Mouse (Mus musculus) hindbrain, embryonic 16.5 days (tissue): ENCODE results near the gene Nacc2. TPM values are rescaled to one million over a fixed set of nuclear protein-coding genes. Genes with fewer than 3 reads are reported as not detected.

Source experiments
- ATAC-seq: fragments of 200-750 bp; cut with Nextera tagmentation; 2 replicates; pipeline ENCODE4 v1.8.0; 2017; ENCODE audit warnings: moderate TSS enrichment, moderate library complexity
- H3K27ac ChIP-seq: fragments of 300-500 bp; sonication (generic); 2 replicates; pipeline ENCODE4 v1.5.1; 2014; ENCODE audit warnings: low read depth, mild to moderate bottlenecking, control low read depth, low read length, moderate library complexity
- H3K27me3 ChIP-seq: fragments of 300-500 bp; sonication (generic); replicated peaks from 2 replicates; pipeline ENCODE4 v1.6.1; 2014; ENCODE audit warnings: low read length; ENCODE audit not compliant: control insufficient read depth, insufficient read depth
- H3K36me3 ChIP-seq: fragments of 300-500 bp; sonication (generic); 2 replicates; pipeline ENCODE4 v1.6.1; 2014; ENCODE audit warnings: mild to moderate bottlenecking, low read length, moderate library complexity, mixed read lengths; ENCODE audit not compliant: control insufficient read depth, insufficient read depth
- H3K4me1 ChIP-seq: fragments of 300-500 bp; sonication (generic); 2 replicates; pipeline ENCODE4 v1.6.1; 2014; ENCODE audit warnings: low read depth, low read length; ENCODE audit not compliant: control insufficient read depth, insufficient read depth
- H3K4me2 ChIP-seq: fragments of 300-500 bp; sonication (generic); 2 replicates; pipeline ENCODE4 v1.6.1; 2014; ENCODE audit warnings: mild to moderate bottlenecking, low read length, control low read depth, moderate library complexity
- H3K4me3 ChIP-seq: fragments of 300-500 bp; sonication (generic); 2 replicates; pipeline ENCODE4 v1.5.1; 2014; ENCODE audit warnings: mild to moderate bottlenecking, low read length, control low read depth, moderate library complexity
- H3K9ac ChIP-seq: fragments of 300-500 bp; sonication (generic); 2 replicates; pipeline ENCODE4 v1.6.1; 2014; ENCODE audit warnings: low read depth, mild to moderate bottlenecking, control low read depth, low read length, moderate library complexity
- H3K9me3 ChIP-seq: fragments of 300-500 bp; sonication (generic); 2 replicates; pipeline ENCODE4 v1.6.1; 2014; ENCODE audit warnings: mild to moderate bottlenecking, low read length, moderate library complexity; ENCODE audit not compliant: control insufficient read depth
- WGBS: fragments of 180-500 bp; shearing (Covaris S2); extraction: QIAGEN DNeasy Blood & Tissue Kit; methylation state at CpG from one replicate; pipeline ENCODE4 v1.1.7; 2014; 5-methylcytosine and 5-hydroxymethylcytosine counted together
- polyA plus RNA-seq: library from polyadenylated mRNA; unstranded; fragments of >200 nt; fragmentation: Nextera tagmentation; extraction: Ambion mirVana; gene quantifications from 2 replicates; pipeline ENCODE4 v1.2.1, GENCODE M21; 2015

Gene Nacc2
- polyA plus RNA-seq, 1 experiment from 2014 or later, result 24.5 TPM

DNA sequence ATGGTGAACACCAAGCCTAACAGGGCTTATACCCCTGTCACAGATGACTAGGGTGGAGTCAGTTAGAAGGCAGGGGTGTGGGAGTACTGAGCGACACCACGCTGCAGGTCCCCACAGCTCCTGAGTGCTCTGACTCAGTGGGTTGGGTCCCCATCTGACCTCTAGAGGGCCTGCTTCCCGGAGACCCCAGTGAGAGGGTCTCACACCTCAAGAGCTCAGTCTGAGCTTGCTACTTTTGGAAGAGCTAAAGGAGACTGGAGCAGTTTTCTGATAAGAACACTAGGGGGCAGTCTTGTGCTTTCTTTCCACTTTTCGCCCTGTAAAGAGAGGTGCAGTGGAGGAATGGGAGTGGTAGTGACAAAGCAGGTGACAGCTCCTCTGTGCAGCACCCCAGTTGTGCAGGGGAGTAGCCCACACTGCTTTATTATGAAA is 30.9 kb upstream of the Nacc2 start:
- Histone ChIP-seq H3K4me2 (no peak overlapping the region), H3K36me3 (no peaks in the 10 kb centered on the region), H3K27me3 (no peaks in the 10 kb centered on the region), H3K4me1 (peaks cover 22% of the 10 kb centered on the region), H3K9me3 (no peaks in the 10 kb centered on the region), H3K27ac (no peak overlapping the region), H3K4me3 (no peak overlapping the region), H3K9ac (no peak overlapping the region)
- ATAC-seq, result peak; percentile 78
- 5% methylated on average over 4 of the region's 4 CpGs for WGBS

GRCm38 (mm10) chr2:26153295-26153694 is 30.3 kb upstream of the Nacc2 start:
- Histone ChIP-seq H3K36me3 (no peaks in the 10 kb centered on the region), H3K27me3 (no peaks in the 10 kb centered on the region), H3K9me3 (no peaks in the 10 kb centered on the region), H3K27ac (no peak overlapping the region), H3K9ac (no peak overlapping the region), H3K4me3 (no peak overlapping the region), H3K4me2 (no peak overlapping the region), H3K4me1 (peaks cover 22% of the 10 kb centered on the region)
- ATAC-seq, result no peak
- WGBS, result 41% methylated on average over 4 of the region's 4 CpGs

GRCm38 (mm10) chr2:26147706-26148370 is 24.8 kb upstream of the Nacc2 start:
- ATAC-seq, result no peak
- no peaks in the 10 kb centered on the region for H3K36me3 ChIP-seq
- no peak overlapping the region for H3K27ac ChIP-seq
- H3K4me3 ChIP-seq, result no peak overlapping the region
- H3K4me1 ChIP-seq, result no peaks in the 10 kb centered on the region
- no peaks in the 10 kb centered on the region for H3K27me3 ChIP-seq
- H3K4me2 ChIP-seq, result no peak overlapping the region
- H3K9me3 ChIP-seq, result no peaks in the 10 kb centered on the region
- WGBS, result 43% methylated on average over 7 of the region's 7 CpGs
- no peak overlapping the region for H3K9ac ChIP-seq

DNA sequence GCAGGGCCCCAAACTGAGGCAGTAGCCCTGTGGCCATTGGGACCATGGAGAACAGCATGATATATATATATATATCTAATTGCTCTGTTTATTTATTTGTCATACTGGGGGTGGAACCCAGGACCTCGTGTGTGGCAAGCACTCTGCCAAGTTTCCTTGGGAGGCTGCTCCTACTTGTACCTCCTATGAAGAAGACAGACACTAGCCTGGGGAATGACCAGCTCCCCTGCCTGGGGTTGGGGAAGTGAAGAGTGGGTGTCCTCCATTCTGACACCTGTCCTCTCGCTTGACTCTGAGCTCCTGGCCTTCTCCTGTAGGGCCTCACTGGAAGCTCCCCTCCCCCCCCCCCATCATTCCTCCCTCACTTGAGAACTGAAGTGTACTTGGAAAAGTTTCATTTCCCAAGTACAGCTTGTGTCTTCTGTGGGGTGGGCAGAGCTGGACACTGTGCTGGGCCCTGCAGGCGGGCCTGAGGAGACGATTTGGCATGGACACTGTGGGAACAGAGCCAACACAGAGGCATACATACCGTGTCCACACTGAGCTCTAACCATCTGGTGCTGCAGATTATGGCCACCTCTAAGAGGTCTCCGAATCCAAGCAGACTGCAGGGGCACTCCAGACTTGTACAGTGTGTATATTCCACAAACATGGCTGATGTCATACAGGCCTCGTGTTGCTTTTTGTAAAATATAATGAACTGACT is 23.5 kb upstream of the Nacc2 start:
- no peak overlapping the region for H3K4me3 ChIP-seq
- no peak overlapping the region for H3K4me2 ChIP-seq
- H3K9me3 ChIP-seq, result no peaks in the 10 kb centered on the region
- no peaks in the 10 kb centered on the region for H3K36me3 ChIP-seq
- ATAC-seq, result peak; percentile 70
- H3K9ac ChIP-seq, result no peak overlapping the region
- H3K27ac ChIP-seq, result no peak overlapping the region
- H3K4me1 ChIP-seq, result no peaks in the 10 kb centered on the region; the same call in 1 of the 2 replicates
- no peaks in the 10 kb centered on the region for H3K27me3 ChIP-seq
- 49% methylated on average over 7 of the region's 7 CpGs for WGBS

DNA sequence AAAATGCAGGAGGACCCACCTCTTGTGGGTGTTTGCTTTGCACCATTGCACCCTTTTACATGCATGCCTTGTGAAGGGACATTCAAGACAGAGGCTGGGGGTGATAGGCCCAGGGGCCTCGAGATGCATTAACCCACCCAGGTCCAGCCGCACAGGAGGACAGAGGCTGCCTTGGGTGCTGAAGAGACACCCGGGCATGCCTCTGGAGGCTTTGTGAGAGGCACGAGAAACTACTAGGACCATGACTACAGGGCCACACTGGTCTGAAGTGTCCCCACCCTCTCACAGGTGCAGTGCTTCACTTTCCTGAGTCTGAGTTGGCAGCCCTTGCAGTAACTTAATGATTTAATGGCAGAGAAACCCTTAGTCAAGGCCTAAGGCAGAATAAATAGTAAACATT is 22.1 kb upstream of the Nacc2 start:
- no peak overlapping the region for H3K4me2 ChIP-seq
- H3K27ac ChIP-seq, result no peak overlapping the region
- H3K4me1 ChIP-seq, result peaks cover 5% of the 10 kb centered on the region
- no peak overlapping the region for H3K9ac ChIP-seq
- no peak for ATAC-seq
- no peak overlapping the region for H3K4me3 ChIP-seq
- 86% methylated on average over 4 of the region's 4 CpGs for WGBS
- no peaks in the 10 kb centered on the region for H3K27me3 ChIP-seq
- H3K36me3 ChIP-seq, result no peaks in the 10 kb centered on the region
- H3K9me3 ChIP-seq, result no peaks in the 10 kb centered on the region

GRCm38 (mm10) chr2:26144331-26144730 is 21.3 kb upstream of the Nacc2 start:
- Histone ChIP-seq H3K9ac (no peak overlapping the region), H3K4me1 (peaks cover 6% of the 10 kb centered on the region), H3K4me2 (no peak overlapping the region), H3K27ac (no peak overlapping the region), H3K27me3 (no peaks in the 10 kb centered on the region), H3K9me3 (no peaks in the 10 kb centered on the region), H3K4me3 (no peak overlapping the region), H3K36me3 (no peaks in the 10 kb centered on the region)
- WGBS, result 77% methylated on average over 4 of the region's 4 CpGs
- ATAC-seq, result no peak

GRCm38 (mm10) chr2:26143556-26143955 is 20.5 kb upstream of the Nacc2 start:
- H3K36me3 ChIP-seq, result no peaks in the 10 kb centered on the region
- no peaks in the 10 kb centered on the region for H3K9me3 ChIP-seq
- no peak overlapping the region for H3K27ac ChIP-seq
- H3K9ac ChIP-seq, result no peak overlapping the region
- ATAC-seq, result no peak
- no peak overlapping the region for H3K4me3 ChIP-seq
- H3K27me3 ChIP-seq, result no peaks in the 10 kb centered on the region
- 67% methylated on average over 2 of the region's 2 CpGs for WGBS
- H3K4me2 ChIP-seq, result no peak overlapping the region
- peaks cover 12% of the 10 kb centered on the region for H3K4me1 ChIP-seq

GRCm38 (mm10) chr2:26142986-26143385 is 20.0 kb upstream of the Nacc2 start:
- peaks cover 3% of the 10 kb centered on the region; the same call in 1 of the 2 replicates for H3K36me3 ChIP-seq

GRCm38 (mm10) chr2:26141893-26142635 is 19.0 kb upstream of the Nacc2 start:
- H3K36me3 ChIP-seq, result peaks cover 3% of the 10 kb centered on the region; the same call in 1 of the 2 replicates
- H3K4me1 ChIP-seq, result peaks cover 12% of the 10 kb centered on the region
- no peak for ATAC-seq
- no peaks in the 10 kb centered on the region for H3K9me3 ChIP-seq
- no peaks in the 10 kb centered on the region for H3K27me3 ChIP-seq
- no peak overlapping the region for H3K27ac ChIP-seq
- H3K9ac ChIP-seq, result no peak overlapping the region; the same call in 1 of the 2 replicates
- H3K4me3 ChIP-seq, result no peak overlapping the region
- H3K4me2 ChIP-seq, result no peak overlapping the region
- 66% methylated on average over 12 of the region's 12 CpGs for WGBS

More at GRCm38 (mm10) chr2:26142986-26143385, 20.0 kb upstream of the Nacc2 start:
- WGBS, result 77% methylated on average over 3 of the region's 3 CpGs
- H3K9me3 ChIP-seq, result no peaks in the 10 kb centered on the region
- peaks cover 12% of the 10 kb centered on the region for H3K4me1 ChIP-seq
- no peak for ATAC-seq
- no peak overlapping the region for H3K4me3 ChIP-seq
- H3K27ac ChIP-seq, result no peak overlapping the region
- no peak overlapping the region for H3K4me2 ChIP-seq
- H3K9ac ChIP-seq, result no peak overlapping the region
- no peaks in the 10 kb centered on the region for H3K27me3 ChIP-seq
